Mouse (Mus musculus) stomach, postnatal 0 days (tissue): Measurements from ENCODE around the gene Prpf19.

ENCODE experiments used
- CTCF ChIP-seq: IDR thresholded peaks from 2 replicates; pipeline ENCODE4 v1.5.1; 2016; ENCODE audit warnings: antibody characterized with exemption, low read depth, mild to moderate bottlenecking, moderate library complexity
- EP300 ChIP-seq: optimal IDR thresholded peaks from 2 replicates; pipeline ENCODE3; 2016; ENCODE audit warnings: antibody characterized with exemption

DNA sequence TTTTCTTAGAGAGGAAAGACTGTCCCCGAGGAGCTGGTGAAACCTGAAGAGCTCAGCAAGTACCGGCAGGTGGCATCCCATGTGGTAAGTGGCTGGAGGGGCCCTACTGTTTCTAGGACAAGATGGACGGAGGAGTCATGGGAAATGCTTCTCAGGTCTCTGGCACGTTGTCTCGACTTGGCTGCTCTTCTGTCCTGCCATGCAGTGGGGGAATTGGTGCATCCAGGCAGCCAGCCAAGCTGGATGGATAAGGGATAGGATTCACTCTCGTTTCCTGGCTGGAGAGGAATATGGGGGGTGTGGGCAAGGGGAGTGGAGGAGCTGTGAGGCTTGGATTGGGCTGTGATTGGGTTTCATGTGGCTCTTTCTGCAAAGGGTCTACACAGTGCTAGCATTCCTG is 5.3 kb downstream of the Prpf19 start:
- TF ChIP-seq CTCF (no peak), EP300 (no peak)
